Mouse (Mus musculus): ENCODE measurements around the gene Fxyd5. TPM values are rescaled to one million over a fixed set of nuclear protein-coding genes. Genes with fewer than 3 reads are reported as not detected.
A peak's percentile ranks its signal among the peaks of the same experiment; 100 is the strongest.

Gene Fxyd5
- polyA plus RNA-seq, 1 experiment from 2014 or later = 19.6 TPM

DNA sequence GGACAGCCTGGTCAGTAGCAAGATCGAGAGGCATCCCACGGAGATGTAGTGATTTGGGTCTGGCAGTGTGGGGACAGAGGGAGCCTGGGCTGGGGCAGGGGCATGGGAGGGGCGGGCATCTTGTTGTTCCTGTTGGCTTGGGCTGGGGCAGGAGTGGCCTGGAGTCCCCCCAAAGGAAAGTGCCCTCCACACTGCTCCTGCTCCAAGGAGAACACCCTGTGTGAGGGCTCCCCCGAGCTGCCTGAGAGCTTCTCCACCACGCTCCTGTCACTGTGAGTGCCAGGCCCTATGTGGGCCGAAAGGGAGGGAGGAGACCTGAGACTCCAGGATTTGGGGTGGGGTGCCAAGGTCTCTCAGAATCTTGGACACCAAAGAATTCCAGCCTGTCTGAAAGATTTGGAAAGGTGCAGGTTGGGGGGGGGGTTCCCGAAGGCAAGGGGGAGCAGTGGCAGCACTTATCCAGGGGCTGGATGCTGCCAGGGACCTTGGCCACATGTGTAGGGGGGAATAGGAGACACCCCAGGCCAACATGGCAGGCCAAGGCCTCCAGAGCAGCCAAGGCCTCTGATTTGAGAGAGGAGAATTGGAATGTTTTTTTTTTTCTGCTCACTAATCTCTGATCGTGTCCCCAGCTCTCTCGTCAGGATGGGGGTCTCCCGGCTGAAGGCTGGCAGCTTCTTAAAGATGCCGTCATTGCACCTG, 17.8 kb upstream of the Fxyd5 start:
- peak overlapping the region; percentile 56; the same call in 1 of the 2 replicates for H3K27ac ChIP-seq (replicated peaks)

GRCm38 (mm10) chr7:31059108-31059507, 16.8 kb upstream of the Fxyd5 start, which contains the start of gene Lgi4:
TSS of gene Lgi4 (plus strand) at chr7:31059342.
- no peaks in the 10 kb centered on the region for H3K36me3 ChIP-seq
- H3K27me3 ChIP-seq = peaks cover 12% of the 10 kb centered on the region
- H3K4me2 ChIP-seq = peak within 1 kb of the TSS; percentile 33
- 4% methylated on average over 2 of the region's 2 CpGs for WGBS
- H3K4me1 ChIP-seq (replicated peaks) = peaks cover 14% of the 10 kb centered on the region
- H3K27ac ChIP-seq (replicated peaks) = peak within 1 kb of the TSS; percentile 56; the same call in 1 of the 2 replicates
- no peaks in the 10 kb centered on the region for H3K9me3 ChIP-seq
- H3K9ac ChIP-seq = peak within 1 kb of the TSS; percentile 49
- peak; percentile 59 for ATAC-seq (ENCODE audit: low read depth)
- H3K4me3 ChIP-seq = no peak within 1 kb of the TSS

More for the DNA sequence above, 17.8 kb upstream of the Fxyd5 start:
- Histone ChIP-seq H3K36me3 (no peaks in the 10 kb centered on the region), H3K27me3 (peaks cover 2% of the 10 kb centered on the region; the same call in 1 of the 2 replicates), H3K4me1 (replicated peaks) (peaks cover 5% of the 10 kb centered on the region), H3K4me2 (peak overlapping the region; percentile 33), H3K9ac (peak overlapping the region; percentile 49), H3K4me3 (no peak overlapping the region), H3K9me3 (no peaks in the 10 kb centered on the region)
- ATAC-seq (ENCODE audit: low read depth) = no peak
- WGBS = 67% methylated on average over 11 of the region's 11 CpGs

DNA sequence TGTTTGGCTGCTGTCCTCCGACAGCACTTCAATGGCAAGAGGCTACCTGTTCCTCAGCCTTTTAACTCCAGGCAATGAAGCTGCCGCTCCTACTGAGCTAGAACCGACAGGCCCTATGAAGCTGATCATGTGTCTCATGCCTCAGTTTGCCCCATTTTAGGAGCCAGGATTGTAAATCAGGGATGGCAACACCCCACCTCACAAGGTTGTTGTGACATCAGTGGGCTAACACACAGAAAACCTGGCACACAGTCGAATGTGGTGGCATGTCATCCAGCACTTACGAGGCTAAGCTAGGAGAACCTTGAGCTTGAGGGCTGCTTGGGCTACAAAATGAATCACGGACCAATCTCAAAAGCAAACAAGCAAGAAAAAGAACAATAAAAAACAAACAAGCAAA, 15.9 kb upstream of the Fxyd5 start:
- ATAC-seq (ENCODE audit: low read depth) = no peak
- Histone ChIP-seq H3K27me3 (peaks cover 21% of the 10 kb centered on the region), H3K4me2 (no peak overlapping the region), H3K9ac (no peak overlapping the region), H3K4me1 (replicated peaks) (peaks cover 18% of the 10 kb centered on the region), H3K27ac (replicated peaks) (no peak overlapping the region), H3K4me3 (no peak overlapping the region), H3K9me3 (no peaks in the 10 kb centered on the region), H3K36me3 (no peaks in the 10 kb centered on the region)
- WGBS = 87% methylated on average over 6 of the region's 6 CpGs

DNA sequence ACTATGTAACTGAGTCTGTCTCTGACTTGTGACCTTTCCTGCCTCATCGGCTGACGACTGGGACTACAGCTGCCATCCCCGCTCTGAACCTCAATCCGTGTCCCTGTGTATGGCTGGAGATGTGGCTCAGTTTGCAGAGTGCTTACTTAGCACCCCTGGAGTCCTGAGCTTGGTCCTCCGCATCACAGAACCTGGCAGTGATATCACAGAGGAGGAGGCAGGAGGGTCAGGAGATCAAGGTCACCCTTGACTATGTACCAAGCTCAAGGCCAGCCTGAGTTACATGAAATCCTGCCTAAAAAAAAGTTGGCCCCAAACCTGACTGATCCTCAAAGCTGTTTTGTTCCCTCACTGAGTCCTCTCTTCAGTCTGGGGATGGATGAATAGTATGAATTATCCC, 15.4 kb upstream of the Fxyd5 start:
- H3K27ac ChIP-seq (replicated peaks) = no peak overlapping the region
- peaks cover 21% of the 10 kb centered on the region for H3K4me1 ChIP-seq (replicated peaks)
- no peak overlapping the region for H3K9ac ChIP-seq
- no peaks in the 10 kb centered on the region for H3K36me3 ChIP-seq
- no peak overlapping the region for H3K4me2 ChIP-seq
- H3K27me3 ChIP-seq = peaks cover 25% of the 10 kb centered on the region
- H3K9me3 ChIP-seq = no peaks in the 10 kb centered on the region
- WGBS = 70% methylated on average over 5 of the region's 5 CpGs
- H3K4me3 ChIP-seq = no peak overlapping the region
- no peak for ATAC-seq (ENCODE audit: low read depth)

- no peaks in the 10 kb centered on the region for H3K36me3 ChIP-seq
- no peak within 1 kb of the TSS for H3K9ac ChIP-seq
- no peak within 1 kb of the TSS for H3K4me3 ChIP-seq
- ATAC-seq (ENCODE audit: low read depth) = no peak
- H3K4me2 ChIP-seq = no peak within 1 kb of the TSS
- H3K27me3 ChIP-seq = peaks cover 32% of the 10 kb centered on the region
- WGBS = 78% methylated on average over 2 of the region's 2 CpGs
- H3K4me1 ChIP-seq (replicated peaks) = peaks cover 28% of the 10 kb centered on the region
- H3K9me3 ChIP-seq = no peaks in the 10 kb centered on the region
- no peak within 1 kb of the TSS for H3K27ac ChIP-seq (replicated peaks)
These were observed 14.8 kb upstream of the Fxyd5 start, which contains the start of gene Fxyd1 for GRCm38 (mm10) chr7:31057071-31057470. TSS of gene Fxyd1 (minus strand) at chr7:31057199.

- Histone ChIP-seq H3K4me2 (no peak overlapping the region), H3K9me3 (no peaks in the 10 kb centered on the region), H3K36me3 (no peaks in the 10 kb centered on the region), H3K4me1 (replicated peaks) (peaks cover 34% of the 10 kb centered on the region), H3K27ac (replicated peaks) (no peak overlapping the region), H3K27me3 (peaks cover 38% of the 10 kb centered on the region), H3K9ac (no peak overlapping the region), H3K4me3 (no peak overlapping the region)
- WGBS = 74% methylated on average over 7 of the region's 7 CpGs
- no peak for ATAC-seq (ENCODE audit: low read depth)
These were observed 14.2 kb upstream of the Fxyd5 start for GRCm38 (mm10) chr7:31056448-31056847.

- ATAC-seq (ENCODE audit: low read depth) = no peak
- Histone ChIP-seq H3K4me3 (no peak overlapping the region), H3K27me3 (peaks cover 44% of the 10 kb centered on the region), H3K9ac (no peak overlapping the region), H3K4me1 (replicated peaks) (peaks cover 40% of the 10 kb centered on the region), H3K36me3 (no peaks in the 10 kb centered on the region), H3K27ac (replicated peaks) (no peak overlapping the region), H3K4me2 (no peak overlapping the region), H3K9me3 (no peaks in the 10 kb centered on the region)
- 32% methylated on average over 3 of the region's 4 CpGs for WGBS
These were observed 13.6 kb upstream of the Fxyd5 start for GRCm38 (mm10) chr7:31055883-31056282.

DNA sequence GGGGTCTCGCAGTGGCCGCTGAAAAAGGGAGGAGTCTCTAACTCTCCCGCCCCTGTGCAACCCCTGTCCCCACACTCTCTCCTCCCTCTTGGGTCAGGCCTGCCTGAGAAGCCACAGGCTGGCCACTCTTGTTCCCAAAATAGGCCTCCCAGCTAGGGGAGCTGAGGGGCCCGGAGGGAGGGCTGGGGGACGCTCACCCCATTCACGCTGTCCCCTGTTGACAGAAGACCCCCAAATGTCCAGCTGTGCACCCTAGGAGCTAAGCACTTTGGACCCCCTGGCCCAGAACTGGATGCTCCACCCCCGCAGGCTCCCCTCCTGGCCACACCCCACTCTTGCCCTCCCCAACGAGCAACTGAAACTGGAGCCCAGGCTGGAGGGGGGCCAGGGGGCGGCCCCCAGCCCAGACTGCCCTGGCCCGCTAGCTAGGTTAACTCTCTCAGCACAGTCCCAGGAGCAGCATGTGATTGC, 13.1 kb upstream of the Fxyd5 start:
- H3K36me3 ChIP-seq = no peaks in the 10 kb centered on the region
- no peaks in the 10 kb centered on the region for H3K9me3 ChIP-seq
- ATAC-seq (ENCODE audit: low read depth) = no peak
- H3K9ac ChIP-seq = 0 out of 2 replicates have a peak overlapping the region, but pooled peaks have one; percentile 12
- peaks cover 44% of the 10 kb centered on the region for H3K4me1 ChIP-seq (replicated peaks)
- H3K27me3 ChIP-seq = peaks cover 49% of the 10 kb centered on the region
- H3K27ac ChIP-seq (replicated peaks) = peak overlapping the region; percentile 28; the same call in 1 of the 2 replicates
- 7% methylated on average over 10 of the region's 10 CpGs for WGBS
- peak overlapping the region; percentile 63 for H3K4me2 ChIP-seq
- no peak overlapping the region for H3K4me3 ChIP-seq

- Histone ChIP-seq H3K27ac (replicated peaks) (peak overlapping the region; percentile 7; the same call in 1 of the 2 replicates), H3K4me1 (replicated peaks) (peaks cover 50% of the 10 kb centered on the region), H3K27me3 (peaks cover 54% of the 10 kb centered on the region), H3K4me3 (no peak overlapping the region), H3K9ac (peak overlapping the region; percentile 34; the same call in 1 of the 2 replicates), H3K4me2 (peak overlapping the region; percentile 63), H3K36me3 (no peaks in the 10 kb centered on the region), H3K9me3 (no peaks in the 10 kb centered on the region)
- 46% methylated on average over 11 of the region's 11 CpGs for WGBS
- no peak for ATAC-seq (ENCODE audit: low read depth)
These were observed 12.5 kb upstream of the Fxyd5 start for GRCm38 (mm10) chr7:31054661-31055320.

- H3K9ac ChIP-seq = no peak overlapping the region
- peak overlapping the region; percentile 63 for H3K4me2 ChIP-seq
- no peak overlapping the region for H3K27ac ChIP-seq (replicated peaks)
- no peak for ATAC-seq (ENCODE audit: low read depth)
- H3K4me3 ChIP-seq = no peak overlapping the region
- H3K27me3 ChIP-seq = peaks cover 61% of the 10 kb centered on the region
- no peaks in the 10 kb centered on the region for H3K36me3 ChIP-seq
- WGBS = 38% methylated on average over 10 of the region's 10 CpGs
- peaks cover 58% of the 10 kb centered on the region for H3K4me1 ChIP-seq (replicated peaks)
- no peaks in the 10 kb centered on the region for H3K9me3 ChIP-seq
These were observed 11.7 kb upstream of the Fxyd5 start for GRCm38 (mm10) chr7:31053882-31054447.

GRCm38 (mm10) chr7:31052636-31053434, 10.6 kb upstream of the Fxyd5 start:
- H3K27me3 ChIP-seq = peaks cover 66% of the 10 kb centered on the region
- 1% methylated on average over 34 of the region's 34 CpGs for WGBS
- no peak overlapping the region for H3K27ac ChIP-seq (replicated peaks)
- no peaks in the 10 kb centered on the region for H3K9me3 ChIP-seq
- peak overlapping the region; percentile 22 for H3K4me3 ChIP-seq
- H3K9ac ChIP-seq = peak overlapping the region; percentile 10
- H3K4me2 ChIP-seq = peak overlapping the region; percentile 63
- H3K4me1 ChIP-seq (replicated peaks) = peaks cover 58% of the 10 kb centered on the region
- no peaks in the 10 kb centered on the region for H3K36me3 ChIP-seq
- peak; percentile 13; the same call in 1 of the 2 replicates for ATAC-seq (ENCODE audit: low read depth)

Data from neural tube, embryonic 13.5 days (tissue).